Mouse (Mus musculus) liver, adult (tissue): Measurements from ENCODE around the gene Osbpl3.

ENCODE experiments used
- GATA4 ChIP-seq: IDR thresholded peaks from 2 replicates; pipeline ENCODE4 v1.6.1; 2014; ENCODE audit warnings: mild to moderate bottlenecking, low read length; ENCODE audit not compliant: insufficient replicate concordance

Gene Osbpl3

GRCm38 (mm10) chr6:50346204-50346603, 109.8 kb downstream of the Osbpl3 start:
- no peak for TF ChIP-seq GATA4

- no peak for TF ChIP-seq GATA4
Measured at GRCm38 (mm10) chr6:50340226-50340906, 115.6 kb downstream of the Osbpl3 start.

GRCm38 (mm10) chr6:50337431-50337830, 118.6 kb downstream of the Osbpl3 start:
- TF ChIP-seq GATA4: no peak

GRCm38 (mm10) chr6:50336376-50336775, 119.6 kb downstream of the Osbpl3 start:
- no peak for TF ChIP-seq GATA4

- TF ChIP-seq GATA4: no peak
Measured at GRCm38 (mm10) chr6:50334846-50335821, 120.9 kb downstream of the Osbpl3 start.

GRCm38 (mm10) chr6:50333346-50333745, 122.7 kb downstream of the Osbpl3 start:
- TF ChIP-seq GATA4: no peak

GRCm38 (mm10) chr6:50331477-50331876, 124.5 kb downstream of the Osbpl3 start:
- TF ChIP-seq GATA4: no peak

GRCm38 (mm10) chr6:50329380-50329779, 126.6 kb downstream of the Osbpl3 start:
- TF ChIP-seq GATA4: no peak

- TF ChIP-seq GATA4: no peak
Measured at GRCm38 (mm10) chr6:50328901-50329300, 127.1 kb downstream of the Osbpl3 start.

- no peak for TF ChIP-seq GATA4
Measured at GRCm38 (mm10) chr6:50326192-50326591, 129.8 kb downstream of the Osbpl3 start.

- TF ChIP-seq GATA4: no peak
Measured at GRCm38 (mm10) chr6:50325485-50325884, 130.5 kb downstream of the Osbpl3 start.

GRCm38 (mm10) chr6:50322631-50323030, 133.4 kb downstream of the Osbpl3 start:
- no peak for TF ChIP-seq GATA4

GRCm38 (mm10) chr6:50321739-50322138, 134.3 kb downstream of the Osbpl3 start:
- no peak for TF ChIP-seq GATA4

GRCm38 (mm10) chr6:50318590-50319172, 137.3 kb downstream of the Osbpl3 start:
- no peak for TF ChIP-seq GATA4

GRCm38 (mm10) chr6:50318150-50318549, 137.9 kb downstream of the Osbpl3 start:
- no peak for TF ChIP-seq GATA4

GRCm38 (mm10) chr6:50316795-50317505, 139.1 kb downstream of the Osbpl3 start:
- no peak for TF ChIP-seq GATA4
